Mouse (Mus musculus) WW6 (cell line): ENCODE results near the gene Mum1l1.
"Not testable (repeated sequence)": the region's sequence is repeated elsewhere in the genome, so short reads cannot be mapped to it uniquely, and the experiment has no call there.

Experiments used
- DNase-seq: peaks from one replicate; pipeline ENCODE4 v3.0.0-alpha.2; 2013; ENCODE audit warnings: low read depth, low spot score

Gene Mum1l1

GRCm38 (mm10) chrX:139209829-139210225 is at the start of gene Mum1l1:
Gene Mum1l1 (plus strand): TSS chrX:139210042.
- DNase-seq, result peak; percentile 11

DNA sequence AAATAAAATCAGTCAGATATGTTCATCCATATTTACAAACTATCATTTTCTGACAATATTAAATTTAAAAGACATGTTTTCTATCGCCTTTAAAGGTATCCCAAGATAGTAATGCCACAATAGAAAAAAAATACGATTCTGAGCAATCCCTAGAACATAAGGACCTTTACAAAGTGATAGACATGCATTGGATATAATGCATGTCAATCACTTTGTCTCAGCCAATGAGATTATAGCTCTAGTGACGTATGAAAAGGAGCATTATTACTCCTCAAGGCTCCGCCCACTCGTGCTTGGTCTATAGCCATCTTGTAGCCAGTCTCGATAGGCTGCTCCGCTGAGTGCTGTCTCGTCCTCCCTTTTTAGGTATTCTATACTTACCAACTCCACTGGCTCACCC is 30.9 kb upstream of the Mum1l1 start, which contains the start of gene 4933428M09Rik:
TSS of gene 4933428M09Rik (plus strand) at position 301 of the 400 bp plus-strand sequence.
- no peak for DNase-seq

- peak; percentile 4 for DNase-seq
Measured at GRCm38 (mm10) chrX:139191506-139191905, 18.3 kb upstream of the Mum1l1 start.

DNA sequence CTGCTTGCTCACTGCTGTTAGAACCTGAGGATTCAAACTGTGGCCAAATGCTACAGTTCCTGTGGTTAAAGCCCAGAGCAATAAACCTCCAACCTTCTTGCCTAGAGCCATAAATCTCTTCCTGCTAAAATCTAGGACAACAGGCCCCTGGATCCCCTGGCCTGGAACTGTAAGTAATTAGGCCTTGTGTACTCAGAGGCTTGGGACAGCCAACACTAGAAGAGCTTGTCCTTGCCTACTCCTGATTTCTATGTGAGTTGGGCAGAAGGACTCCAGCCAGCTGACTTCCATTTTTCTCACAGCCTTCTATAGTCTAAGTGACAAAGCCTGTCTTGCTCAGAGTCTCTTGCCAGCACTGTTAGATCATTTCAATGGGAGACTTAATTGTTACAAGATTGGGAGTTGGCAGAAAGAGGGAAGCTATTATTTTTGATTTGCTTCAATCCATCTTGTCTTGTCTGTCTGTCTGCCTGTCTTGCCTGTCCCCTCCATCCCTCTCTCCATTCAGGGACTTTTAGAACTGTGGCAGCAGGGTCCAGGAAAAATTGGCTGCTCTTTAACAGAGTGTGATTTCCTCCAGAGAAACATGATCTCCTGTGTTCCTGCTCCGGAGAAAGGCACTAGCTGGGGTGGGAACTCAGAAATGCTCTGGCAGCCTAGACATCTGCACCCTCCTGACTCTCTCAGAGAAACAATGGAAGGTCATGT is 15.1 kb upstream of the Mum1l1 start:
- no peak for DNase-seq

DNA sequence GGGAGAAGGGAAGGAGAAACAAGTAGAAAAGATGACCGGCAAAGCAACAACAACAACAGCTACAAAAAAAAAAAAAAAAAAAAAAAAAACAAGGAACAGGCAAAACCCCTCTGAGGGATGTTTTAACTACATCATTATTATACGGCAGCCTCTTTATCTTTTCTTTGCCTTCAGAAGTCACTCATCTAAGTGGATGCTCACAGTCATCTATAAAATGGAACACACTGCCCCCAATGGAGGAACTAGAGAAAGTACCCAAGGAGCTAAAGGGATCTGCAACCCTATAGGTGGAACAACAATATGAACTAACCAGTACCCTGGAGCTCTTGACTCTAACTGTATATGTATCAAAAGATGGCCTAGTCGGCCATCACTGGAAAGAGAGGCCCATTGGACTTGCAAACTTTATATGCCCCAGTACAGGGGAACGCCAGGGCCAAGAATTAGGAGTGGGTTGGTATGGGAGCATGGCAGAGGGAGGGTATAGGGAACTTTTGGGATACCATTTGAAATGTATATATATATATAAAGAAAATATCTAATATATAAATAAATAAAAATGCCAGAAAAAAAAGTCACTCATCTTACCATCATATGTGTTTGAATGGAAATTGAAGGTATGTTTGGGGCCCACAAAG is 532 bp upstream of the Mum1l1 start:
- DNase-seq, result not testable (repeated sequence)

DNA sequence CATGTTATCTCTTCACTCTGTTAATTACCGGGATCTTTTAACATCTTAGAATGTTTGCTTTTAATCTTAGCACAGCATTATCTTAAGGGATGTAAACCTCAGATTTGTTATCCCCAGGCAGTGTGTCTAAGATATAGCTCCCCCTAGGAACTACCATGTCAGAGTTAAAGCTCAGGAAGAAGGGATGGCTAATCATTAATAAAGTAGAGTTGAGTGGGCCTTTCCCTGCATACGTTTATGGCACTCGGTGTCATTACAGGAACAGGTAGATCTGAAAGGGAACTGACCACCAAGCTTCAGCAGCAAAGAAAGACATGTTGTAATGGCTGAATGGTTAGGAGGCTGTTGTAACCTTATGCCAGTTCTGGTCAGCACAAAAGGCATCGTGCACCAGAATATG is 4.9 kb downstream of the Mum1l1 start:
- DNase-seq, result no peak

DNA sequence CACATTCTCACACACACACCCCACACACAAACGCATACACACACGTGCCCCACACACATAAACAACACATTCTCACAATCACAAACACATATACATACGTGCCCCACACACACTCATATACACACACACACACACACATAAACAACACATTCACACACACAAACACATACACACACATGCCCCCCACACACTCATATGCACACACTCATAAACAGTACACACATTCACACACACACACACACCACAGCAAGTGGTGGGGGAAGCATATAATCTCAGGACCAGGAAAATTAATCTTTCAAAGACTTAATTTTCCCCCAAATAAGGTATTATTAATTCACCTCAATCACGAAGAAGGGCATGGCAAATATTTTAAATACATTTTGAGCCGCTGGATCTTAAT is 6.6 kb downstream of the Mum1l1 start:
- DNase-seq, result no peak

DNA sequence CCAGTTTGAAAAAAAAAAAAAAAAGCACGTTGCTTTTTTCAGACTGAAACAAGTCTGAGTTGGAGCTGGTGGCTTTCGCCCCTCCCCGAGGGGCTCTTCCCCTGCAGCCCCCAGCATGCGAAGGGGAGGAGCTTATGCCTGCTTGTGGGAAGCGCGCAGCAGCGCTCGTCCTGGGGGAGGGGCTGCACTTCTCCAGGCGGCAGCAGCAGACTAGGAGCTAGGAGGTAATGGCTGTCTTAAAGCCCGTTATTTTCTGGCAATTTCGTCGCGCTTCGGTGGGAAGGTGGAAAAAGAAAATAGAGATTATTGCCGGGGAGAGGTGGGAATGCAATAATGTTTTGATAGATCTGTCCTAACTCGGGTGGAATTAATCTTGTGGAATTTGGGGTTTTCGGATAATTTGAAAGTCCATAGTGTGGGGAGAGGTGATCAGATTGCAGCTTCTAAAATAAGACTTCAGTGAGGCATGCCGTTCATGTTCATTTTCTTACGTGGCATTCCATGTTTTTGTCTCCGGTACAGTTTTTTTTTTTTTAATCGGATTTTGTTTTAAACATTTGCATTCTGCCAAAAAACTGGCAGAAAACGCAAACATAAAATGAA is 7.2 kb downstream of the Mum1l1 start:
- peak; percentile 5 for DNase-seq

DNA sequence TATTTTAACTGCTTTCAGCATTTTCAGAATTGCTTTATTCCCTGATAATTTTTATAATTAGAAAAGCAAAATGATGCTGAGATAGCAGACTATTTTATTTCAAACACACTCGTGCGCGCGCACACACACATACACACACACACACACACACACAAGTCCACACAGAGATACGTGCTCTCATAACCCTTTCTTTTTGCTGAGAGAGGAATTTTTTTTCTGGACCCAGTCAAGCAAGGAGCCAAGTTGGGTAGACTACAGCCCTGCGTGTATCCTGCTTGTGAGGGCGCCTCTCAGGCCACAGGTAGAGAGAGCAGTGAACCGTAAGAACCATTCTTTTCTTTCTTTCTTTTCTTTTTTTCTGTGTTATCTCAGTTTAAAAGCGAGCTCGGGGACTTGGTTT is 7.9 kb downstream of the Mum1l1 start:
- no peak for DNase-seq

- peak; percentile 4 for DNase-seq
Measured at GRCm38 (mm10) chrX:139219017-139219416, 9.2 kb downstream of the Mum1l1 start.

- DNase-seq, result no peak
Measured at GRCm38 (mm10) chrX:139220830-139221229, 11.0 kb downstream of the Mum1l1 start.

- no peak for DNase-seq
Measured at GRCm38 (mm10) chrX:139221893-139222292, 12.1 kb downstream of the Mum1l1 start.

- peak; percentile 46 for DNase-seq
Measured at GRCm38 (mm10) chrX:139231143-139231542, 21.3 kb downstream of the Mum1l1 start.

GRCm38 (mm10) chrX:139247294-139247693 is 37.5 kb downstream of the Mum1l1 start:
- peak; percentile 20 for DNase-seq

GRCm38 (mm10) chrX:139257072-139257471 is 47.2 kb downstream of the Mum1l1 start:
- no peak for DNase-seq

GRCm38 (mm10) chrX:139281966-139282365 is 72.1 kb downstream of the Mum1l1 start:
- no peak for DNase-seq
